Mouse (Mus musculus): ENCODE data around the gene Myof.

Gene Myof

GRCm38 (mm10) chr19:37860267-37860666, 183.1 kb downstream of the Myof start:
- DNase-seq: no peak

GRCm38 (mm10) chr19:37858406-37859081, 184.8 kb downstream of the Myof start:
- no peak for DNase-seq

- no peak for DNase-seq
These were observed 191.3 kb downstream of the Myof start for GRCm38 (mm10) chr19:37852056-37852455.

- DNase-seq: peak; percentile 56
These were observed 191.8 kb downstream of the Myof start for GRCm38 (mm10) chr19:37851590-37852038.
